Mouse (Mus musculus): ENCODE measurements around the gene Palld.

GRCm38 (mm10) chr8:61585746-61586145 lies 316.7 kb downstream of the Palld start:
- TF ChIP-seq TAL1 (IDR thresholded peaks at IDR 0.05; ENCODE audit: low read length) (no peak), GATA1 (IDR thresholded peaks at IDR 0.05; ENCODE audit: low read length) (no peak)
